Mouse (Mus musculus): Measurements from ENCODE around the gene Yipf1. TPM values are rescaled to one million over a fixed set of nuclear protein-coding genes. Genes with fewer than 3 reads are reported as not detected.
A peak's percentile ranks its signal among the peaks of the same experiment; 100 is the strongest.

Yipf1 gene
- total and polyA plus RNA-seq, 2 experiments from 2014 or later = 69.1 to 72.1 TPM

- H3K36me3 ChIP-seq (ENCODE audit: insufficient read depth, low read length) = no peaks in the 10 kb centered on the region; the same call in 1 of the 2 replicates
- H3K4me1 ChIP-seq (ENCODE audit: insufficient read depth, low read length) = no peaks in the 10 kb centered on the region
- no peak for DNase-seq (ENCODE audit: low spot score)
- no peaks in the 10 kb centered on the region for H3K27me3 ChIP-seq (ENCODE audit: insufficient read depth, low read length)
- H3K9ac ChIP-seq (replicated peaks; ENCODE audit: low read length) = no peak overlapping the region
- TF ChIP-seq CTCF (IDR thresholded peaks at IDR 0.05; ENCODE audit: low read depth) = no peak
- 95% methylated on average over 8 of the region's 8 CpGs for WGBS
- ATAC-seq = no peak
- H3K27ac ChIP-seq = no peak overlapping the region
- no peak overlapping the region for H3K4me2 ChIP-seq (ENCODE audit: low read depth, low read length)
- no peaks in the 10 kb centered on the region for H3K9me3 ChIP-seq (ENCODE audit: low read length)
- H3K4me3 ChIP-seq (ENCODE audit: low read length) = no peak overlapping the region
Observed at GRCm38 (mm10) chr4:107286386-107286785, 27.8 kb upstream of the Yipf1 start.

DNA sequence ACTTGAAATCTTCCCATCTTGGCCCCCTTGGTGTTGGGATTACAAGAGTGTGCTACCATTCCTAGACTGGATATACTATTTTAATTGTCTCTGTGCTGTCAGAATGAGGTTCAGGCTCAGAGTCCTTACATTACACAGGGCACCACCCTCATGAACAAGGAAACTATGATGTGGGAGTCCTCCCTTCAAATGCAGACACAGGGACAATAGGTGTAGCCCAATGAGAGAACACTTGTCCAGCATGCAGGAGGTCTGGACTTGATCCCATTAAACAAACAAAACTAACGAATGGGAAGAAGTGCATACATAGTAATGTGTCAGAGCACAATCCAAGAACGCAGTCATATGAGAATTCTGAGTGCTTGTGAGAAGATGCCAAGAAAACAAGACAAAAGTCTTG is 26.6 kb upstream of the Yipf1 start:
- H3K9me3 ChIP-seq (ENCODE audit: low read length) = no peaks in the 10 kb centered on the region
- no peaks in the 10 kb centered on the region for H3K27me3 ChIP-seq (ENCODE audit: insufficient read depth, low read length)
- no peak overlapping the region for H3K9ac ChIP-seq (replicated peaks; ENCODE audit: low read length)
- no peak for DNase-seq (ENCODE audit: low spot score)
- H3K4me3 ChIP-seq (ENCODE audit: low read length) = no peak overlapping the region
- no peak overlapping the region for H3K4me2 ChIP-seq (ENCODE audit: low read depth, low read length)
- WGBS = 78% methylated on average over 2 of the region's 2 CpGs
- no peak for TF ChIP-seq CTCF (IDR thresholded peaks at IDR 0.05; ENCODE audit: low read depth)
- no peak for ATAC-seq
- no peaks in the 10 kb centered on the region for H3K36me3 ChIP-seq (ENCODE audit: insufficient read depth, low read length)
- H3K4me1 ChIP-seq (ENCODE audit: insufficient read depth, low read length) = no peaks in the 10 kb centered on the region
- H3K27ac ChIP-seq = no peak overlapping the region

GRCm38 (mm10) chr4:107291611-107292272 is 22.4 kb upstream of the Yipf1 start:
- Histone ChIP-seq H3K4me1 (ENCODE audit: insufficient read depth, low read length) (no peaks in the 10 kb centered on the region), H3K27ac (no peak overlapping the region), H3K9ac (replicated peaks; ENCODE audit: low read length) (no peak overlapping the region), H3K4me2 (ENCODE audit: low read depth, low read length) (no peak overlapping the region), H3K9me3 (ENCODE audit: low read length) (no peaks in the 10 kb centered on the region), H3K4me3 (ENCODE audit: low read length) (no peak overlapping the region), H3K27me3 (ENCODE audit: insufficient read depth, low read length) (no peaks in the 10 kb centered on the region), H3K36me3 (ENCODE audit: insufficient read depth, low read length) (no peaks in the 10 kb centered on the region)
- 70% methylated on average over 7 of the region's 7 CpGs for WGBS
- no peak for TF ChIP-seq CTCF (IDR thresholded peaks at IDR 0.05; ENCODE audit: low read depth)
- DNase-seq (ENCODE audit: low spot score) = peak; percentile 27
- no peak for ATAC-seq

GRCm38 (mm10) chr4:107292273-107292662 is 21.9 kb upstream of the Yipf1 start:
- no peak overlapping the region for H3K9ac ChIP-seq (replicated peaks; ENCODE audit: low read length)
- no peaks in the 10 kb centered on the region for H3K36me3 ChIP-seq (ENCODE audit: insufficient read depth, low read length)
- no peak overlapping the region for H3K27ac ChIP-seq
- ATAC-seq (no peak), DNase-seq (ENCODE audit: low spot score) (no peak)
- WGBS = 68% methylated on average over 4 of the region's 4 CpGs
- H3K4me1 ChIP-seq (ENCODE audit: insufficient read depth, low read length) = no peaks in the 10 kb centered on the region
- no peaks in the 10 kb centered on the region for H3K27me3 ChIP-seq (ENCODE audit: insufficient read depth, low read length)
- H3K4me2 ChIP-seq (ENCODE audit: low read depth, low read length) = no peak overlapping the region
- H3K9me3 ChIP-seq (ENCODE audit: low read length) = no peaks in the 10 kb centered on the region
- no peak for TF ChIP-seq CTCF (IDR thresholded peaks at IDR 0.05; ENCODE audit: low read depth)
- H3K4me3 ChIP-seq (ENCODE audit: low read length) = no peak overlapping the region

DNA sequence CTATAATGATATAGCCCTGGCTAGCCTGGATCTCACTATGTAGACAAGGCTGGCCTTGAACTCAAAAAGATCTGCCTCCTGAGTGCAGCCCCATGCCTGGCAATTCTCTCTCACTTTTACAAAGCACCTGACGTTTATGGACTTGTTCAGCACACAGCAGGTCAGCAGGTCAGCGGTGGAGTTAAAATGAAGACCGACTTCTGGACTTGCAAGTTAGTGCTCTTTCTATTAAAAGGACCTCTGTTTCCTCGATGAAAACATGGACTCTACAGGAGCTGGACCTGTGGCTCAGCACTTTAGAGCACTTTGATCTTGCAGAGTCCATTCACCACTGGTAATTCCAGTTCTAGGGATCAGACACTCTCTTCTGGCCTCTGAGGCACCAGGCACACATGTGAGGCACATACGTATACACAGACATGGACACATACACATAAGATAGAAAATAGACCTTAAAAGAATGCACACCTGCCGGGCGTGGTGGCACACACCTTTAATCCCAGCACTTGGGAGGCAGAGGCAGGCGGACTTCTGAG is 16.0 kb upstream of the Yipf1 start:
- Histone ChIP-seq H3K4me2 (ENCODE audit: low read depth, low read length) (no peak overlapping the region), H3K4me3 (ENCODE audit: low read length) (no peak overlapping the region)
- WGBS = 83% methylated on average over 8 of the region's 8 CpGs

GRCm38 (mm10) chr4:107299779-107300340 is 14.3 kb upstream of the Yipf1 start:
- Histone ChIP-seq H3K9me3 (ENCODE audit: low read length) (no peaks in the 10 kb centered on the region), H3K27ac (no peak overlapping the region), H3K4me3 (ENCODE audit: low read length) (no peak overlapping the region), H3K4me2 (ENCODE audit: low read depth, low read length) (no peak overlapping the region), H3K27me3 (ENCODE audit: insufficient read depth, low read length) (no peaks in the 10 kb centered on the region), H3K9ac (replicated peaks; ENCODE audit: low read length) (no peak overlapping the region), H3K4me1 (ENCODE audit: insufficient read depth, low read length) (no peaks in the 10 kb centered on the region), H3K36me3 (ENCODE audit: insufficient read depth, low read length) (no peaks in the 10 kb centered on the region)
- WGBS = 85% methylated on average over 7 of the region's 7 CpGs
- no peak for ATAC-seq
- DNase-seq (ENCODE audit: low spot score) = no peak
- no peak for TF ChIP-seq CTCF (IDR thresholded peaks at IDR 0.05; ENCODE audit: low read depth)

More for the DNA sequence above, 16.0 kb upstream of the Yipf1 start:
- no peak overlapping the region for H3K27ac ChIP-seq
- no peak for DNase-seq (ENCODE audit: low spot score)
- no peak for TF ChIP-seq CTCF (IDR thresholded peaks at IDR 0.05; ENCODE audit: low read depth)
- no peaks in the 10 kb centered on the region for H3K27me3 ChIP-seq (ENCODE audit: insufficient read depth, low read length)
- H3K36me3 ChIP-seq (ENCODE audit: insufficient read depth, low read length) = no peaks in the 10 kb centered on the region
- no peak overlapping the region for H3K9ac ChIP-seq (replicated peaks; ENCODE audit: low read length)
- ATAC-seq = no peak
- H3K9me3 ChIP-seq (ENCODE audit: low read length) = no peaks in the 10 kb centered on the region
- no peaks in the 10 kb centered on the region for H3K4me1 ChIP-seq (ENCODE audit: insufficient read depth, low read length)

- Histone ChIP-seq H3K36me3 (ENCODE audit: insufficient read depth, low read length) (no peaks in the 10 kb centered on the region), H3K9ac (replicated peaks; ENCODE audit: low read length) (no peak overlapping the region), H3K4me3 (ENCODE audit: low read length) (no peak overlapping the region), H3K4me1 (ENCODE audit: insufficient read depth, low read length) (no peaks in the 10 kb centered on the region), H3K27me3 (ENCODE audit: insufficient read depth, low read length) (no peaks in the 10 kb centered on the region), H3K9me3 (ENCODE audit: low read length) (no peaks in the 10 kb centered on the region), H3K27ac (no peak overlapping the region), H3K4me2 (ENCODE audit: low read depth, low read length) (no peak overlapping the region)
- TF ChIP-seq CTCF (IDR thresholded peaks at IDR 0.05; ENCODE audit: low read depth) = no peak
- 83% methylated on average over 4 of the region's 4 CpGs for WGBS
- ATAC-seq (no peak), DNase-seq (ENCODE audit: low spot score) (no peak)
Observed at GRCm38 (mm10) chr4:107300371-107300770, 13.8 kb upstream of the Yipf1 start.
